Mouse (Mus musculus) heart, postnatal 0 days (tissue): Measurements from ENCODE around the gene Olfr656. TPM values are rescaled to one million over a fixed set of nuclear protein-coding genes. Genes with fewer than 3 reads are reported as not detected.

ENCODE experiments used
- ATAC-seq: fragments of 200-750 bp; cut with Nextera tagmentation; 2 replicates; pipeline ENCODE4 v1.8.0; 2017; ENCODE audit warnings: low read depth, moderate number of reproducible peaks, moderate library complexity; ENCODE audit not compliant: insufficient read depth
- DNase-seq: peaks from one replicate; pipeline ENCODE4 v3.0.0-alpha.2; 2016; ENCODE audit warnings: low spot score
- H3K27ac ChIP-seq: fragments of 300-500 bp; sonication (generic); 2 replicates; pipeline ENCODE4 v1.5.1; 2014; ENCODE audit warnings: low read depth, mild to moderate bottlenecking
- H3K27me3 ChIP-seq: fragments of 300-500 bp; sonication (generic); 2 replicates; pipeline ENCODE4 v1.6.1; 2014; ENCODE audit warnings: low read length, mixed read lengths; ENCODE audit not compliant: control insufficient read depth, insufficient read depth
- H3K36me3 ChIP-seq: fragments of 300-500 bp; sonication (generic); replicated peaks from 2 replicates; pipeline ENCODE4 v1.6.1; 2014; ENCODE audit warnings: low read length, mixed read lengths; ENCODE audit not compliant: control insufficient read depth, insufficient read depth
- H3K4me1 ChIP-seq: fragments of 300-500 bp; sonication (generic); 2 replicates; pipeline ENCODE4 v1.6.1; 2014; ENCODE audit warnings: antibody characterized with exemption; ENCODE audit not compliant: control insufficient read depth, insufficient read depth
- H3K4me2 ChIP-seq: fragments of 300-500 bp; sonication (generic); 2 replicates; pipeline ENCODE4 v1.6.1; 2014; ENCODE audit warnings: low read depth, mild to moderate bottlenecking, low read length, moderate library complexity
- H3K4me3 ChIP-seq: fragments of 300-500 bp; sonication (generic); 2 replicates; pipeline ENCODE4 v1.5.1; 2014; ENCODE audit warnings: low read depth, low read length
- H3K9ac ChIP-seq: fragments of 300-500 bp; sonication (generic); replicated peaks from 2 replicates; pipeline ENCODE4 v1.6.1; 2014; ENCODE audit warnings: low read depth, low read length, mixed read lengths
- H3K9me3 ChIP-seq: fragments of 300-500 bp; sonication (generic); replicated peaks from 2 replicates; pipeline ENCODE4 v1.6.1; 2016; ENCODE audit warnings: low read length; ENCODE audit not compliant: control insufficient read depth
- CTCF ChIP-seq: IDR thresholded peaks from 2 replicates; pipeline ENCODE4 v1.5.1; 2016; ENCODE audit warnings: antibody characterized with exemption, control low read depth, low read depth
- EP300 ChIP-seq: IDR thresholded peaks from 2 replicates; pipeline ENCODE4 v1.6.1; 2016; ENCODE audit warnings: antibody characterized with exemption, low read depth
- WGBS: fragments of 180-500 bp; shearing (Covaris S2); extraction: QIAGEN DNeasy Blood & Tissue Kit; methylation state at CpG from one replicate; pipeline ENCODE4 v1.1.7; 2014; 5-methylcytosine and 5-hydroxymethylcytosine counted together
- polyA plus RNA-seq: library from polyadenylated mRNA; unstranded; fragments of >200 nt; fragmentation: Nextera tagmentation; extraction: Ambion mirVana; gene quantifications from 2 replicates; pipeline ENCODE4 v1.2.1, GENCODE M21; 2015
- total RNA-seq: library from RNA; depleted of rRNA; stranded (reverse); fragments of >200 nt; gene quantifications from 2 replicates; pipeline ENCODE4 v1.2.3, GENCODE M21; 2014; ENCODE audit warnings: low replicate concordance; rRNA removed

The Olfr656 gene
- total RNA-seq (not detected in 2 replicates), polyA plus RNA-seq (not detected in 2 replicates)

GRCm38 (mm10) chr7:104613655-104614054 lies at the start of gene Olfr656:
Olfr656 (plus strand) TSS chr7:104613955.
- DNase-seq: no peak
- ATAC-seq: no peak
- no peaks in the 10 kb centered on the region for H3K27me3 ChIP-seq
- no peak within 1 kb of the TSS for H3K4me3 ChIP-seq
- H3K9ac ChIP-seq: no peak within 1 kb of the TSS
- 56% methylated on average over 4 of the region's 4 CpGs for WGBS
- H3K4me1 ChIP-seq: no peaks in the 10 kb centered on the region
- no peak within 1 kb of the TSS for H3K4me2 ChIP-seq
- H3K27ac ChIP-seq: no peak within 1 kb of the TSS
- H3K9me3 ChIP-seq: no peaks in the 10 kb centered on the region
- TF ChIP-seq CTCF: no peak
- no peak for TF ChIP-seq EP300
- H3K36me3 ChIP-seq: no peaks in the 10 kb centered on the region

GRCm38 (mm10) chr7:104577014-104577413 lies 36.7 kb upstream of the Olfr656 start, which contains the start of gene Olfr653:
Olfr653 (plus strand) TSS chr7:104577314.
- TF ChIP-seq CTCF (no peak), EP300 (no peak)
- Histone ChIP-seq H3K9ac (no peak within 1 kb of the TSS), H3K27me3 (no peaks in the 10 kb centered on the region), H3K36me3 (no peaks in the 10 kb centered on the region), H3K9me3 (no peaks in the 10 kb centered on the region), H3K4me3 (no peak within 1 kb of the TSS), H3K4me1 (no peaks in the 10 kb centered on the region), H3K27ac (no peak within 1 kb of the TSS), H3K4me2 (no peak within 1 kb of the TSS)
- 37% methylated on average over 2 of the region's 2 CpGs for WGBS
- no peak for DNase-seq
- ATAC-seq: no peak

- no peak for ATAC-seq
- Histone ChIP-seq H3K36me3 (no peaks in the 10 kb centered on the region), H3K27me3 (no peaks in the 10 kb centered on the region), H3K9me3 (no peaks in the 10 kb centered on the region), H3K9ac (no peak overlapping the region), H3K4me3 (no peak overlapping the region), H3K27ac (no peak overlapping the region), H3K4me2 (no peak overlapping the region), H3K4me1 (no peaks in the 10 kb centered on the region)
- no peak for TF ChIP-seq CTCF
- DNase-seq: no peak
- 82% methylated on average over 4 of the region's 4 CpGs for WGBS
Measured at GRCm38 (mm10) chr7:104580846-104581245, 32.9 kb upstream of the Olfr656 start.

GRCm38 (mm10) chr7:104581429-104581828 lies 32.3 kb upstream of the Olfr656 start:
- ATAC-seq: no peak
- Histone ChIP-seq H3K4me1 (no peaks in the 10 kb centered on the region), H3K27me3 (no peaks in the 10 kb centered on the region), H3K4me2 (no peak overlapping the region), H3K36me3 (no peaks in the 10 kb centered on the region), H3K9ac (no peak overlapping the region), H3K4me3 (no peak overlapping the region), H3K27ac (no peak overlapping the region), H3K9me3 (no peaks in the 10 kb centered on the region)
- TF ChIP-seq EP300 (no peak), CTCF (no peak)
- DNase-seq: no peak
- 70% methylated on average over 4 of the region's 4 CpGs for WGBS

- no peak within 1 kb of the TSS for H3K4me3 ChIP-seq
- H3K9me3 ChIP-seq: no peaks in the 10 kb centered on the region
- H3K9ac ChIP-seq: no peak within 1 kb of the TSS
- H3K27me3 ChIP-seq: no peaks in the 10 kb centered on the region
- H3K4me1 ChIP-seq: no peaks in the 10 kb centered on the region
- H3K36me3 ChIP-seq: no peaks in the 10 kb centered on the region
- no peak for ATAC-seq
- no peak within 1 kb of the TSS for H3K27ac ChIP-seq
- no peak for DNase-seq
- WGBS: 71% methylated on average over 4 of the region's 4 CpGs
- no peak for TF ChIP-seq EP300
- TF ChIP-seq CTCF: no peak
- H3K4me2 ChIP-seq: no peak within 1 kb of the TSS
Measured at GRCm38 (mm10) chr7:104586725-104587124, 27.0 kb upstream of the Olfr656 start, which contains the start of gene Olfr654. Olfr654 (plus strand) TSS chr7:104587025.

- no peak overlapping the region for H3K4me2 ChIP-seq
- no peaks in the 10 kb centered on the region for H3K36me3 ChIP-seq
- no peak overlapping the region for H3K4me3 ChIP-seq
- no peaks in the 10 kb centered on the region for H3K9me3 ChIP-seq
- H3K27ac ChIP-seq: no peak overlapping the region
- WGBS: 71% methylated on average over 5 of the region's 5 CpGs
- TF ChIP-seq CTCF (no peak), EP300 (no peak)
- no peak for ATAC-seq
- no peaks in the 10 kb centered on the region for H3K27me3 ChIP-seq
- H3K4me1 ChIP-seq: no peaks in the 10 kb centered on the region
- DNase-seq: no peak
- H3K9ac ChIP-seq: no peak overlapping the region
Measured at GRCm38 (mm10) chr7:104588274-104588673, 25.5 kb upstream of the Olfr656 start.
